Mouse (Mus musculus) MEL (cell line): ENCODE data around the gene Rtp3.

Experiments
- BHLHE40 ChIP-seq: IDR thresholded peaks from 2 replicates; pipeline ENCODE4 v1.6.1; 2012; ENCODE audit warnings: low read depth, mild to moderate bottlenecking, inconsistent platforms, low read length, improper control_type of control experiment, borderline replicate concordance
- CTCF ChIP-seq, 3 experiments: IDR thresholded peaks in 2 of 3; conservative IDR thresholded peaks in 1 of 3; 2 replicates each; pipeline ENCODE4 v1.5.1; 2011 to 2012; ENCODE audit warnings: low read length in 3 of 3, low read depth in 2 of 3, mild to moderate bottlenecking in 2 of 3, improper control_type of control experiment in 1 of 3, inconsistent platforms in 1 of 3, mixed read lengths in 1 of 3, moderate library complexity in 1 of 3; ENCODE audit not compliant: control insufficient read depth in 1 of 3, insufficient read depth in 1 of 3, poor library complexity in 1 of 3, severe bottlenecking in 1 of 3
- MXI1 ChIP-seq: IDR thresholded peaks from 2 replicates; pipeline ENCODE4 v1.6.1; 2011; ENCODE audit warnings: mild to moderate bottlenecking, low read depth, low read length, improper control_type of control experiment
- POLR2A ChIP-seq, 2 experiments: IDR thresholded peaks; 2 replicates each; pipeline ENCODE4 v1.6.1; 2011 to 2012; ENCODE audit warnings: low read length in 2 of 2, mild to moderate bottlenecking in 2 of 2, control low read depth in 1 of 2, improper control_type of control experiment in 1 of 2, low read depth in 1 of 2, moderate library complexity in 1 of 2; ENCODE audit not compliant: control insufficient read depth in 1 of 2, insufficient read depth in 1 of 2, poor library complexity in 1 of 2
- TAL1 ChIP-seq: IDR thresholded peaks from 2 replicates; pipeline ENCODE4 v1.6.1; 2012; ENCODE audit warnings: mild to moderate bottlenecking, inconsistent platforms, low read length, moderate library complexity, mixed read lengths
- TCF12 ChIP-seq: IDR thresholded peaks from 2 replicates; pipeline ENCODE4 v1.6.1; 2014; ENCODE audit warnings: low read depth, mild to moderate bottlenecking, inconsistent platforms, low read length, improper control_type of control experiment, moderate library complexity
- USF2 ChIP-seq, 2 experiments: IDR thresholded peaks; 2 replicates each; pipeline ENCODE4 v1.6.1; 2011 to 2012; ENCODE audit warnings: improper control_type of control experiment in 2 of 2, low read length in 2 of 2, borderline replicate concordance in 1 of 2, inconsistent platforms in 1 of 2, low read depth in 1 of 2, mild to moderate bottlenecking in 1 of 2; ENCODE audit not compliant: insufficient read depth in 1 of 2

GRCm38 (mm10) chr9:110935941-110936340, 54.4 kb downstream of the Rtp3 start:
- TF ChIP-seq CTCF (IDR thresholded peaks at IDR 0.05 in 2 of 3, conservative IDR thresholded peaks at IDR 0.05 in 1 of 3; ENCODE audit: control insufficient read depth in 1 of 3, insufficient read depth in 1 of 3, low read depth in 2 of 3, low read length in 3 of 3, poor library complexity in 1 of 3, severe bottlenecking in 1 of 3) (no peak), MXI1 (no peak), POLR2A (IDR thresholded peaks at IDR 0.05; ENCODE audit: control insufficient read depth in 1 of 2, insufficient read depth in 1 of 2, low read depth in 1 of 2, low read length in 2 of 2, poor library complexity in 1 of 2) (no peak), TCF12 (no peak), TAL1 (no peak), USF2 (IDR thresholded peaks at IDR 0.05; ENCODE audit: borderline replicate concordance in 1 of 2, insufficient read depth in 1 of 2, low read depth in 1 of 2, low read length in 2 of 2) (no peak), BHLHE40 (no peak)
